ENCODE assay signal across 8 mouse cellular contexts in genomic region chr3:141465104-141465705, GRCm38 (mm10). TPM values are rescaled to one million over a fixed set of nuclear protein-coding genes. Genes with fewer than 3 reads are reported as not detected.
A peak's percentile ranks its signal among the peaks of the same experiment; 100 is the strongest.
DNase-seq lines count a peak whose midpoint lies in the region; ATAC-seq and TF ChIP-seq lines count a peak whose summit lies in the region.

Gene Unc5c (plus strand): TSS chr3:141465216.

- peak; percentile 12 for DNase-seq in thymus, postnatal 4 days
- no peak for DNase-seq in thymus, adult 18-20 months
- peak; percentile 57 to 73 for DNase-seq in heart, adult 9 months (ENCODE audit: low spot score in 2 of 2)
- peak; percentile 80 to 82 for DNase-seq in kidney, adult 8-10 months
- DNase-seq in limb, embryonic 14.5 days (ENCODE audit: low spot score) = peak; percentile 77

- peak within 1 kb of the TSS; percentile 89 for H3K27ac ChIP-seq in embryonic facial prominence, embryonic 13.5 days
- H3K27ac ChIP-seq in limb, embryonic 14.5 days (replicated peaks; ENCODE audit: low read depth, low read length) = peak within 1 kb of the TSS; percentile 91
- H3K27ac ChIP-seq in midbrain, embryonic 13.5 days = peak within 1 kb of the TSS; percentile 93
- peak within 1 kb of the TSS; percentile 83 for H3K27ac ChIP-seq in stomach, embryonic 16.5 days (ENCODE audit: low read length)

- peak; percentile 82 for ATAC-seq in embryonic facial prominence, embryonic 13.5 days (ENCODE audit: insufficient number of reproducible peaks, insufficient read depth, low FRiP score, low TSS enrichment, low read depth)
- peak; percentile 78 for ATAC-seq in limb, embryonic 14.5 days (ENCODE audit: low FRiP score, low read depth)
- ATAC-seq in midbrain, embryonic 13.5 days = peak; percentile 92
- ATAC-seq in stomach, embryonic 16.5 days (ENCODE audit: insufficient read depth, low FRiP score) = peak; percentile 87

- H3K4me2 ChIP-seq in embryonic facial prominence, embryonic 13.5 days = peak within 1 kb of the TSS; percentile 94
- H3K4me2 ChIP-seq in limb, embryonic 14.5 days (replicated peaks; ENCODE audit: low read depth, low read length, severe bottlenecking) = peak within 1 kb of the TSS; percentile 72
- H3K4me2 ChIP-seq in midbrain, embryonic 13.5 days (replicated peaks) = peak within 1 kb of the TSS; percentile 90
- H3K4me2 ChIP-seq in stomach, embryonic 16.5 days (ENCODE audit: low read depth, low read length) = peak within 1 kb of the TSS; percentile 90

- H3K4me3 ChIP-seq in embryonic facial prominence, embryonic 13.5 days = peak within 1 kb of the TSS; percentile 82
- peak within 1 kb of the TSS; percentile 76 for H3K4me3 ChIP-seq in limb, embryonic 14.5 days (replicated peaks; ENCODE audit: low read length)
- peak within 1 kb of the TSS; percentile 84 for H3K4me3 ChIP-seq in midbrain, embryonic 13.5 days (replicated peaks)
- H3K4me3 ChIP-seq in stomach, embryonic 16.5 days (replicated peaks; ENCODE audit: low read length) = peak within 1 kb of the TSS; percentile 73

- H3K36me3 ChIP-seq in embryonic facial prominence, embryonic 13.5 days = no peaks in the 10 kb centered on the region
- H3K36me3 ChIP-seq in limb, embryonic 14.5 days (ENCODE audit: control insufficient read depth, insufficient read depth, low read length) = no peaks in the 10 kb centered on the region
- H3K36me3 ChIP-seq in midbrain, embryonic 13.5 days = no peaks in the 10 kb centered on the region
- no peaks in the 10 kb centered on the region for H3K36me3 ChIP-seq in stomach, embryonic 16.5 days (ENCODE audit: control insufficient read depth, insufficient read depth, low read length)

- H3K9me3 ChIP-seq in embryonic facial prominence, embryonic 13.5 days = no peaks in the 10 kb centered on the region
- H3K9me3 ChIP-seq in limb, embryonic 14.5 days (ENCODE audit: control insufficient read depth, low read length) = no peaks in the 10 kb centered on the region
- H3K9me3 ChIP-seq in midbrain, embryonic 13.5 days = no peaks in the 10 kb centered on the region
- H3K9me3 ChIP-seq in stomach, embryonic 16.5 days (replicated peaks; ENCODE audit: control insufficient read depth, low read length) = no peaks in the 10 kb centered on the region

- WGBS in embryonic facial prominence, embryonic 13.5 days = under 1% methylated on average over 55 of the region's 61 CpGs
- WGBS in limb, embryonic 14.5 days = 4% methylated on average over 38 of the region's 61 CpGs
- under 1% methylated on average over 61 of the region's 61 CpGs for WGBS in midbrain, embryonic 13.5 days
- under 1% methylated on average over 55 of the region's 61 CpGs for WGBS in stomach, embryonic 16.5 days

- H3K27me3 ChIP-seq in embryonic facial prominence, embryonic 13.5 days = peaks cover 28% of the 10 kb centered on the region
- no peaks in the 10 kb centered on the region for H3K27me3 ChIP-seq in limb, embryonic 14.5 days (ENCODE audit: control insufficient read depth, insufficient read depth, low read length)
- peaks cover 35% of the 10 kb centered on the region for H3K27me3 ChIP-seq in midbrain, embryonic 13.5 days
- peaks cover 16% of the 10 kb centered on the region for H3K27me3 ChIP-seq in stomach, embryonic 16.5 days (ENCODE audit: control insufficient read depth, insufficient read depth, low read length)

- peaks cover 16% of the 10 kb centered on the region; the same call in 1 of the 2 replicates for H3K4me1 ChIP-seq in embryonic facial prominence, embryonic 13.5 days
- H3K4me1 ChIP-seq in limb, embryonic 14.5 days (ENCODE audit: control insufficient read depth, insufficient read depth, low read length) = peaks cover 12% of the 10 kb centered on the region; the same call in 1 of the 2 replicates
- peaks cover 37% of the 10 kb centered on the region for H3K4me1 ChIP-seq in midbrain, embryonic 13.5 days (replicated peaks)
- H3K4me1 ChIP-seq in stomach, embryonic 16.5 days (ENCODE audit: control insufficient read depth, insufficient read depth, low read length) = no peaks in the 10 kb centered on the region; the same call in 1 of the 2 replicates

- peak within 1 kb of the TSS; percentile 81 for H3K9ac ChIP-seq in embryonic facial prominence, embryonic 13.5 days
- peak within 1 kb of the TSS; percentile 80 for H3K9ac ChIP-seq in limb, embryonic 14.5 days (ENCODE audit: low read depth, low read length, severe bottlenecking)
- H3K9ac ChIP-seq in midbrain, embryonic 13.5 days (replicated peaks) = peak within 1 kb of the TSS; percentile 88
- H3K9ac ChIP-seq in stomach, embryonic 16.5 days (ENCODE audit: low read length) = peak within 1 kb of the TSS; percentile 73

- TF ChIP-seq POLR2A in limb, embryonic 14.5 days (IDR thresholded peaks at IDR 0.05; ENCODE audit: borderline replicate concordance, extremely low read depth, insufficient read depth, insufficient read length) = 0 out of 2 replicates have a peak, but pooled peaks have one; percentile 46

RNA-seq across cellular contexts. Expression of gene Unc5c, which starts in this region (rescaled TPM):
- 18.9 and 22.6 TPM in 2 replicates for polyA plus RNA-seq in embryonic facial prominence, embryonic 13.5 days (2015; fragmentation: Nextera tagmentation; extraction: Ambion mirVana)
- 11.9 and 15.4 TPM in 2 replicates for polyA plus RNA-seq in limb, embryonic 14.5 days (2012; rRNA removed)
- 12.5 and 20.8 TPM in 2 replicates for polyA plus RNA-seq in limb, embryonic 14.5 days (2014; fragmentation: Nextera tagmentation; extraction: Ambion mirVana)
- 9.9 and 11.2 TPM in 2 replicates for polyA plus RNA-seq in midbrain, embryonic 13.5 days (2015; fragmentation: Nextera tagmentation; extraction: Ambion mirVana)
- 3.8 and 4.3 TPM in 2 replicates for polyA plus RNA-seq in stomach, embryonic 16.5 days (2015; fragmentation: Nextera tagmentation; extraction: Ambion mirVana)

Comparison
In these comparisons a context has a peak if more than half of its experiments do, and no peak if none do; other contexts are left out.
1. DNase-seq: peak in thymus, postnatal 4 days (single experiment), heart, adult 9 months (2 of 2), kidney, adult 8-10 months (2 of 2) and limb, embryonic 14.5 days (single experiment); none in thymus, adult 18-20 months (0 of 2).
2. Peak in every context shown above with its lines, with median percentiles within 50 percentile points of each other: ATAC-seq, H3K27ac ChIP-seq, H3K4me2 ChIP-seq, H3K4me3 ChIP-seq and H3K9ac ChIP-seq.